35 mouse cellular contexts compared by ENCODE assay signal in the genomic region with DNA sequence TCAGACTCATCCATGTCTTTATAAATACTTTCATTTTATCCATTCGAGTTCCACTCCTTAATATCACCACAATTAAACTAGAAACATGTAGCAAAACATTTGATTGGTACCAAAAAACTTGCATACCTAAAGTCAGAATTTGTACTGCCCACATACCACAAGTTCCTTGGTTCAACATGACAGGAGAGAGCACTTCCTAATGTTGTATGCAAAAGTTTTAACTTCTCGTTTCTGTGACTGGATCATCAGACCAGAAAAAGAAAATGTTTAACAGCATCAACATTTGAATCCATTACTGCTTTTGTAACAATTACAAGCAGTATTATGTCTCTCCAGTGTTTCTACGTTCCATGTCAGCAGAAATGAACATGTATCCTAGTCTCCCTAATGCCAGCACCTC. TPM values are rescaled to one million over a fixed set of nuclear protein-coding genes. Genes with fewer than 3 reads are reported as not detected.
"Had no signal": no experiment of that assay in that cellular context is flagged by ENCODE, and none has a peak within 500 bp of the region (broad histone marks: within the 10 kb centered on the region; RNA-seq: fewer than 3 reads in every experiment).

No protein-coding gene starts in this region.

- H3K27ac ChIP-seq: limb, embryonic 10.5 days; limb, embryonic 12.5 days; limb, embryonic 13.5 days; limb, embryonic 15.5 days; liver, embryonic 12.5 days; liver, embryonic 13.5 days; liver, embryonic 14.5 days; liver, embryonic 15.5 days; lung, embryonic 15.5 days; macrophage; midbrain, embryonic 10.5 days; midbrain, embryonic 12.5 days; midbrain, embryonic 13.5 days; midbrain, embryonic 15.5 days had no signal

- H3K9ac ChIP-seq: limb, embryonic 12.5 days; limb, embryonic 13.5 days; limb, embryonic 15.5 days; liver, embryonic 12.5 days; liver, embryonic 13.5 days; liver, embryonic 14.5 days; liver, embryonic 15.5 days; liver, postnatal 0 days; lung, embryonic 14.5 days; lung, embryonic 15.5 days; midbrain, embryonic 12.5 days; midbrain, embryonic 13.5 days; midbrain, embryonic 15.5 days had no signal

- H3K4me1 ChIP-seq: limb, embryonic 10.5 days; limb, embryonic 12.5 days; limb, embryonic 13.5 days; limb, embryonic 15.5 days; liver, embryonic 12.5 days; liver, embryonic 13.5 days; liver, embryonic 15.5 days; lung, embryonic 15.5 days; megakaryocyte, embryonic 14.5 days; midbrain, embryonic 10.5 days; midbrain, embryonic 12.5 days; midbrain, embryonic 13.5 days; midbrain, embryonic 15.5 days had no signal

- H3K27me3 ChIP-seq: limb, embryonic 12.5 days; limb, embryonic 13.5 days; limb, embryonic 15.5 days; liver, embryonic 12.5 days; liver, embryonic 13.5 days; liver, embryonic 15.5 days; lung, embryonic 15.5 days; megakaryocyte, embryonic 14.5 days; midbrain, embryonic 12.5 days; midbrain, embryonic 13.5 days; midbrain, embryonic 15.5 days had no signal

- ATAC-seq: liver, embryonic 12.5 days; liver, postnatal 0 days; lung, postnatal 0 days; midbrain, embryonic 13.5 days; midbrain, embryonic 15.5 days; midbrain, embryonic 16.5 days had no signal

- H3K4me3 ChIP-seq: limb, embryonic 10.5 days; limb, embryonic 12.5 days; limb, embryonic 13.5 days; limb, embryonic 15.5 days; liver, embryonic 12.5 days; liver, embryonic 13.5 days; liver, embryonic 15.5 days; lung, embryonic 15.5 days; megakaryocyte, embryonic 14.5 days; midbrain, embryonic 10.5 days; midbrain, embryonic 12.5 days; midbrain, embryonic 13.5 days; midbrain, embryonic 15.5 days; myocyte had no signal

- H3K36me3 ChIP-seq: limb, embryonic 10.5 days; limb, embryonic 12.5 days; limb, embryonic 13.5 days; limb, embryonic 15.5 days; liver, embryonic 12.5 days; liver, embryonic 13.5 days; liver, embryonic 15.5 days; lung, embryonic 15.5 days; midbrain, embryonic 10.5 days; midbrain, embryonic 12.5 days; midbrain, embryonic 13.5 days; midbrain, embryonic 15.5 days had no signal

- DNase-seq: left cerebral cortex, postnatal 4 days; liver; liver, embryonic 13.5 days; liver, postnatal 0 days; lung, adult 18-20 months; lung, adult 2 months; lung, embryonic 14.5 days; lung, postnatal 10 days; lung, postnatal 14 days; lung, postnatal 36 days; lung, postnatal 4 days; midbrain, embryonic 14.5 days had no signal

- H3K4me2 ChIP-seq: limb, embryonic 12.5 days; limb, embryonic 13.5 days; limb, embryonic 15.5 days; liver, embryonic 11.5 days; liver, embryonic 12.5 days; liver, embryonic 13.5 days; liver, embryonic 15.5 days; lung, embryonic 14.5 days; lung, embryonic 15.5 days; midbrain, embryonic 11.5 days; midbrain, embryonic 12.5 days; midbrain, embryonic 13.5 days; midbrain, embryonic 15.5 days had no signal

- H3K9me3 ChIP-seq: limb, embryonic 10.5 days; limb, embryonic 12.5 days; limb, embryonic 13.5 days; limb, embryonic 15.5 days; liver, embryonic 12.5 days; liver, embryonic 13.5 days; liver, embryonic 15.5 days; lung, embryonic 15.5 days; megakaryocyte, embryonic 14.5 days; midbrain, embryonic 10.5 days; midbrain, embryonic 12.5 days; midbrain, embryonic 13.5 days; midbrain, embryonic 15.5 days had no signal

RNA-seq across cellular contexts. Expression of a gene that starts 9.6 kb away (rescaled TPM):
- total RNA-seq: liver, adult 2 months; megakaryocyte, adult 5-6 weeks; megakaryocyte-erythroid progenitor cell, adult 5-6 weeks; monocyte, adult 5-6 weeks had no signal
- polyA plus RNA-seq: liver, adult 2 months; liver, embryonic 12.5 days; liver, postnatal 0 days; macrophage; myocyte had no signal
